Mouse (Mus musculus) MEL (cell line): ENCODE measurements around the gene P4ha2. TPM values are rescaled to one million over a fixed set of nuclear protein-coding genes. Genes with fewer than 3 reads are reported as not detected.

Experiments used
- DNase-seq: peaks from one replicate; pipeline ENCODE4 v3.0.0; 2011; ENCODE audit warnings: low read depth, low spot score
- H3K27ac ChIP-seq: 2 replicates; pipeline ENCODE4 v1.5.1; 2012; ENCODE audit warnings: low read depth, mild to moderate bottlenecking, control low read depth, low read length, moderate library complexity; ENCODE audit not compliant: control insufficient read depth
- H3K27me3 ChIP-seq, 2 experiments: fragments of 150-350 bp in 1 of 2; sonication (generic) in 1 of 2; 2 replicates each; pipeline ENCODE4 v1.6.1; 2012; ENCODE audit warnings: low read length in 2 of 2, mild to moderate bottlenecking in 2 of 2, improper control_type of control experiment in 1 of 2, moderate library complexity in 1 of 2; ENCODE audit not compliant: insufficient read depth in 2 of 2, control insufficient read depth in 1 of 2
- H3K36me3 ChIP-seq, 2 experiments: 2 replicates each; pipeline ENCODE4 v1.6.1; 2012 to 2014; ENCODE audit warnings: low read length in 2 of 2, improper control_type of control experiment in 1 of 2, inconsistent platforms in 1 of 2, mild to moderate bottlenecking in 1 of 2; ENCODE audit not compliant: insufficient read depth in 2 of 2, control insufficient read depth in 1 of 2
- H3K4me1 ChIP-seq, 2 experiments: fragments of 150-350 bp in 1 of 2; sonication (generic) in 1 of 2; 2 replicates each; pipeline ENCODE4 v1.6.1; 2012; ENCODE audit warnings: low read length in 2 of 2, improper control_type of control experiment in 1 of 2, mild to moderate bottlenecking in 1 of 2; ENCODE audit not compliant: insufficient read depth in 2 of 2, control insufficient read depth in 1 of 2
- H3K4me3 ChIP-seq, 2 experiments: fragments of 150-350 bp in 1 of 2; sonication (generic) in 1 of 2; 2 replicates each; pipeline ENCODE4 v1.5.1; 2012; ENCODE audit warnings: low read depth in 2 of 2, low read length in 2 of 2, mild to moderate bottlenecking in 2 of 2, moderate library complexity in 2 of 2, control low read depth in 1 of 2, improper control_type of control experiment in 1 of 2; ENCODE audit not compliant: control insufficient read depth in 1 of 2, insufficient read depth in 1 of 2
- H3K79me2 ChIP-seq: 2 replicates; pipeline ENCODE4 v1.6.1; 2012; ENCODE audit warnings: mild to moderate bottlenecking, low read length, moderate library complexity; ENCODE audit not compliant: control insufficient read depth, poor library complexity, insufficient read depth
- H3K9ac ChIP-seq: 2 replicates; pipeline ENCODE4 v1.6.1; 2012; ENCODE audit warnings: low read depth, mild to moderate bottlenecking, control low read depth, low read length, moderate library complexity; ENCODE audit not compliant: control insufficient read depth, poor library complexity, severe bottlenecking
- H3K9me3 ChIP-seq: fragments of 150-350 bp; sonication (generic); replicated peaks from 2 replicates; pipeline ENCODE4 v1.6.1; 2012; ENCODE audit warnings: mild to moderate bottlenecking, low read length, improper control_type of control experiment, moderate library complexity; ENCODE audit not compliant: insufficient read depth
- CHD1 ChIP-seq: IDR thresholded peaks from 2 replicates; pipeline ENCODE4 v1.6.1; 2012; ENCODE audit warnings: low read depth, mild to moderate bottlenecking, inconsistent platforms, low read length, improper control_type of control experiment
- CHD2 ChIP-seq: IDR thresholded peaks from 2 replicates; pipeline ENCODE4 v1.6.1; 2011; ENCODE audit warnings: low read length, improper control_type of control experiment
- E2F4 ChIP-seq: IDR thresholded peaks from 2 replicates; pipeline ENCODE4 v1.6.1; 2011; ENCODE audit warnings: low read depth, low read length, improper control_type of control experiment, borderline replicate concordance
- ETS1 ChIP-seq: IDR thresholded peaks from 2 replicates; pipeline ENCODE4 v1.6.1; 2012; ENCODE audit warnings: low read depth, mild to moderate bottlenecking, inconsistent platforms, low read length, improper control_type of control experiment, moderate library complexity
- GATA1 ChIP-seq: IDR thresholded peaks from 2 replicates; pipeline ENCODE4 v1.6.1; 2011; ENCODE audit warnings: low read depth, low read length, improper control_type of control experiment
- HCFC1 ChIP-seq: IDR thresholded peaks from 2 replicates; pipeline ENCODE4 v1.6.1; 2012; ENCODE audit warnings: low read depth, mild to moderate bottlenecking, inconsistent platforms, low read length, improper control_type of control experiment, moderate library complexity
- JUND ChIP-seq: IDR thresholded peaks from 2 replicates; pipeline ENCODE4 v1.6.1; 2011; ENCODE audit warnings: low read depth, mild to moderate bottlenecking, improper control_type of control experiment, low read length
- MAFK ChIP-seq: IDR thresholded peaks from 2 replicates; pipeline ENCODE4 v1.6.1; 2011; ENCODE audit warnings: low read depth, mild to moderate bottlenecking, low read length, improper control_type of control experiment, borderline replicate concordance
- MEF2A ChIP-seq: IDR thresholded peaks from 2 replicates; pipeline ENCODE4 v1.6.1; 2014; ENCODE audit warnings: low read depth, mild to moderate bottlenecking, inconsistent platforms, low read length, improper control_type of control experiment; ENCODE audit not compliant: poor library complexity, insufficient replicate concordance, severe bottlenecking; ENCODE audit errors: extremely low read depth
- MXI1 ChIP-seq: IDR thresholded peaks from 2 replicates; pipeline ENCODE4 v1.6.1; 2011; ENCODE audit warnings: mild to moderate bottlenecking, low read depth, low read length, improper control_type of control experiment
- MYC ChIP-seq: IDR thresholded peaks from 2 replicates; pipeline ENCODE4 v1.6.1; 2011; ENCODE audit warnings: low read depth, mild to moderate bottlenecking, low read length, improper control_type of control experiment, moderate library complexity
- NRF1 ChIP-seq: IDR thresholded peaks from 2 replicates; pipeline ENCODE4 v1.6.1; 2014; ENCODE audit warnings: low read depth, mild to moderate bottlenecking, inconsistent platforms, low read length, improper control_type of control experiment, moderate library complexity; ENCODE audit not compliant: poor library complexity, insufficient read depth, severe bottlenecking
- RCOR1 ChIP-seq: IDR thresholded peaks from 2 replicates; pipeline ENCODE4 v1.6.1; 2012; ENCODE audit warnings: low read depth, mild to moderate bottlenecking, inconsistent platforms, low read length, improper control_type of control experiment
- SIN3A ChIP-seq: IDR thresholded peaks from 2 replicates; pipeline ENCODE4 v1.6.1; 2012; ENCODE audit warnings: low read length, improper control_type of control experiment, inconsistent platforms
- SMC3 ChIP-seq: IDR thresholded peaks from 2 replicates; pipeline ENCODE4 v1.6.1; 2011; ENCODE audit warnings: low read depth, low read length, improper control_type of control experiment
- TBP ChIP-seq: IDR thresholded peaks from 2 replicates; pipeline ENCODE4 v1.8.0; 2011; ENCODE audit warnings: low read depth, low read length, improper control_type of control experiment
- UBTF ChIP-seq: IDR thresholded peaks from 2 replicates; pipeline ENCODE4 v1.6.1; 2012; ENCODE audit warnings: low read depth, mild to moderate bottlenecking, inconsistent platforms, low read length, improper control_type of control experiment, moderate library complexity, borderline replicate concordance; ENCODE audit not compliant: insufficient read depth
- ZC3H11A ChIP-seq: IDR thresholded peaks from 2 replicates; pipeline ENCODE4 v1.6.1; 2012; ENCODE audit warnings: low read depth, mild to moderate bottlenecking, inconsistent platforms, low read length, improper control_type of control experiment
- ZNF384 ChIP-seq: IDR thresholded peaks from 2 replicates; pipeline ENCODE4 v1.6.1; 2012; ENCODE audit warnings: low read depth, mild to moderate bottlenecking, inconsistent platforms, low read length, improper control_type of control experiment
- polyA plus RNA-seq, 2 experiments: library from polyadenylated mRNA; stranded (reverse) in 1 of 2; unstranded in 1 of 2; fragments of >175 nt in 1 of 2; fragments of >200 nt in 1 of 2; gene quantifications; 2 replicates each; pipeline versions ENCODE4 v1.2.1 to v1.2.4; 2012; ENCODE audit warnings: low replicate concordance in 2 of 2, low read depth in 1 of 2; ENCODE audit not compliant: insufficient read length in 2 of 2, insufficient read depth in 1 of 2, missing spikeins in 1 of 2
- total RNA-seq: library from RNA; depleted of rRNA; stranded (reverse); fragments of 300-350 nt; gene quantifications from 2 replicates; pipeline ENCODE4 v1.2.3, GENCODE M21; 2012

Gene P4ha2
- total and polyA plus RNA-seq, 3 experiments: 18.6 to 57.8 TPM; not detected in 1

DNA sequence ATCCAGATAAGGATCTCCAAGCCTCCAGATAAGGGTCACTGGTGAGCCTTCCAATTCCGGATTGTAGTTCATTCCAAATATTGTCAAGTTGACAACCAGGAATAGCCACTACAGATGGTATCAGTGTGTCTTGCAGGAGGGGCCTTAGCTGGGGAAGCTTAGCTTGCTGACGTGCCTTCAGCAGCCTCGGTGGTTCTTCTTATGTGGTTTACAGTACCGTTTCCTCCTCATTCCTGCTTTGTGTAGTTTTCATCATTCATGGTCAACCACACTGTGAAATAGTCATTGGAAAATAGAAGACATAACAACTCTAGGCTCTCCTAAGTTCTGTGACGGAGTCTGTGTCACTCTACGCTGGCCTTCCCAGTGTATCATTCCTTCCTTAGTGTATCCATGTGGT lies 5.1 kb downstream of the P4ha2 start:
- Histone ChIP-seq H3K27ac (no peak overlapping the region), H3K36me3 (peaks cover 0 to 14% of the 10 kb centered on the region in 2 experiments; a peak in 3 of 4 replicates), H3K27me3 (0 out of 4 replicates have a peak, but pooled peaks cover 0 to 2% of the 10 kb centered on the region in 2 experiments), H3K9ac (no peak overlapping the region), H3K9me3 (no peaks in the 10 kb centered on the region), H3K4me1 (peaks cover 13 to 22% of the 10 kb centered on the region in 2 experiments), H3K79me2 (no peaks in the 10 kb centered on the region), H3K4me3 (no peak overlapping the region)
- no peak for DNase-seq
- TF ChIP-seq GATA1: no peak
- no peak for TF ChIP-seq CHD1
- no peak for TF ChIP-seq JUND
- TF ChIP-seq ZNF384: no peak
- no peak for TF ChIP-seq SMC3
- no peak for TF ChIP-seq MXI1
- no peak for TF ChIP-seq RCOR1
- no peak for TF ChIP-seq NRF1
- TF ChIP-seq TBP: no peak
- no peak for TF ChIP-seq MAFK
- no peak for TF ChIP-seq MYC
- TF ChIP-seq HCFC1: no peak
- TF ChIP-seq SIN3A: no peak
- no peak for TF ChIP-seq ETS1
- no peak for TF ChIP-seq MEF2A
- TF ChIP-seq CHD2: no peak

DNA sequence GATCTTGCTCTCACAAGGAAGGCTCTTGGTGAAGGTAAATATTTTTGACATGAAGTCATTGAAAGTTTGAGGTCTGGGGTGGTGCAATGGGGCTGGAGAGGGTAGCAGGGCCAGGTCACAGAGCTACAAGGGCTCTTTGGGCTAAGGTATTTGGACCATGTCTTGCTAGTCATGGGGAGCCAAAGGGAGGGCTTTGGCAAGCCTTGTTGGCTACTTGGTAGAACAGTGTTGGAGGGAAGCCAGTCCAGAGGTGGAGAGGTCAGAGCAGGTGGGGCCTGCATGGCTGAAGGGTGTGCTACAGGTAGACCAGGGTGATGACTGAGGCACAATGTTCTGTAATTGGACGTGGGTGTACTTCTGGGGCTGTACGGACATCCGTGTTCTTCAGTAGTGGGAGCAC lies 6.8 kb downstream of the P4ha2 start:
- Histone ChIP-seq H3K27me3 (no peaks in the 10 kb centered on the region), H3K4me3 (no peak overlapping the region), H3K9ac (no peak overlapping the region), H3K36me3 (peaks cover 0 to 11% of the 10 kb centered on the region in 2 experiments; a peak in 3 of 4 replicates), H3K9me3 (no peaks in the 10 kb centered on the region), H3K4me1 (peaks cover 10 to 13% of the 10 kb centered on the region in 2 experiments), H3K27ac (no peak overlapping the region)
- DNase-seq: no peak
- no peak for TF ChIP-seq RCOR1
- TF ChIP-seq E2F4: no peak
- no peak for TF ChIP-seq CHD2
- TF ChIP-seq MYC: no peak
- no peak for TF ChIP-seq UBTF
- TF ChIP-seq ZC3H11A: no peak
- no peak for TF ChIP-seq MXI1
- no peak for TF ChIP-seq JUND
- TF ChIP-seq, all 39 proteins: peak for 0
- no peaks in the 10 kb centered on the region for H3K79me2 ChIP-seq
